Mouse (Mus musculus): ENCODE measurements around the gene Ctsz. TPM values are rescaled to one million over a fixed set of nuclear protein-coding genes. Genes with fewer than 3 reads are reported as not detected.
A peak's percentile ranks its signal among the peaks of the same experiment; 100 is the strongest.

Gene Ctsz
- total and polyA plus RNA-seq, 2 experiments from 2014 or later, result 61.7 to 72.8 TPM

- DNase-seq (ENCODE audit: low spot score) (no peak), ATAC-seq (ENCODE audit: insufficient read depth, low read depth) (no peak)
- no peak overlapping the region for H3K9ac ChIP-seq (replicated peaks; ENCODE audit: low read depth, low read length)
- WGBS, result 59% methylated on average over 7 of the region's 7 CpGs
- H3K4me2 ChIP-seq (ENCODE audit: low read depth, low read length), result no peak overlapping the region
- 0 out of 2 replicates have a peak, but pooled peaks cover 11% of the 10 kb centered on the region for H3K4me1 ChIP-seq (ENCODE audit: control insufficient read depth, insufficient read depth)
- no peaks in the 10 kb centered on the region for H3K27me3 ChIP-seq (ENCODE audit: control insufficient read depth, insufficient read depth, low read length)
- H3K36me3 ChIP-seq (replicated peaks; ENCODE audit: control insufficient read depth, insufficient read depth, low read length), result no peaks in the 10 kb centered on the region
- TF ChIP-seq CTCF (IDR thresholded peaks at IDR 0.05; ENCODE audit: low read depth) (no peak), EP300 (IDR thresholded peaks at IDR 0.05; ENCODE audit: low read depth) (no peak)
- H3K9me3 ChIP-seq (replicated peaks; ENCODE audit: control insufficient read depth, low read length), result no peaks in the 10 kb centered on the region
- no peak overlapping the region for H3K4me3 ChIP-seq (ENCODE audit: low read depth, low read length)
- H3K27ac ChIP-seq (ENCODE audit: low read depth), result no peak overlapping the region
These were observed 7.7 kb upstream of the Ctsz start for GRCm38 (mm10) chr2:174446492-174446891.

DNA sequence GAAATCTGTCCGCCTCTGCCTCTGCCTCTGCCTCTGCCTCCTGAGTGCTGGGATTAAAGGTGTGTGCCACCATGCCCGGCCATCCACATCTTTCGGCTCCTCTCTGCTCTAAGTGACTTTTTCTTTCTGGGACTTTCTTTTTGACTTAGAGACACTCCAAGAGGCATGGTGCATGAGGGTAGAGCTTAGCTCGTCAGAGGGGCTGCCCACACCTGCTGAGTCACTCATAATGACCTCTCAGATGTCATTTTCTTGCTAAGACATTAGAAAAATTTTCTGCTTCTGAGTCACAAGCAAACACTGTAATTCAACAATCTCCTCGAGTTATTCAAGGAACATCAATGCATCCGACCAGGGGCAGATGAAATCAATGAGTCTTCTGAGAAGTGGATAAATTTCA, 6.2 kb upstream of the Ctsz start:
- no peak for DNase-seq (ENCODE audit: low spot score)
- Histone ChIP-seq H3K9ac (replicated peaks; ENCODE audit: low read depth, low read length) (no peak overlapping the region), H3K27me3 (ENCODE audit: control insufficient read depth, insufficient read depth, low read length) (no peaks in the 10 kb centered on the region), H3K4me2 (ENCODE audit: low read depth, low read length) (no peak overlapping the region), H3K4me1 (ENCODE audit: control insufficient read depth, insufficient read depth) (0 out of 2 replicates have a peak, but pooled peaks cover 11% of the 10 kb centered on the region), H3K4me3 (ENCODE audit: low read depth, low read length) (no peak overlapping the region), H3K36me3 (replicated peaks; ENCODE audit: control insufficient read depth, insufficient read depth, low read length) (no peaks in the 10 kb centered on the region), H3K27ac (ENCODE audit: low read depth) (no peak overlapping the region), H3K9me3 (replicated peaks; ENCODE audit: control insufficient read depth, low read length) (no peaks in the 10 kb centered on the region)
- WGBS, result 82% methylated on average over 6 of the region's 6 CpGs
- no peak for TF ChIP-seq EP300 (IDR thresholded peaks at IDR 0.05; ENCODE audit: low read depth)
- TF ChIP-seq CTCF (IDR thresholded peaks at IDR 0.05; ENCODE audit: low read depth), result no peak
- no peak for ATAC-seq (ENCODE audit: insufficient read depth, low read depth)

DNA sequence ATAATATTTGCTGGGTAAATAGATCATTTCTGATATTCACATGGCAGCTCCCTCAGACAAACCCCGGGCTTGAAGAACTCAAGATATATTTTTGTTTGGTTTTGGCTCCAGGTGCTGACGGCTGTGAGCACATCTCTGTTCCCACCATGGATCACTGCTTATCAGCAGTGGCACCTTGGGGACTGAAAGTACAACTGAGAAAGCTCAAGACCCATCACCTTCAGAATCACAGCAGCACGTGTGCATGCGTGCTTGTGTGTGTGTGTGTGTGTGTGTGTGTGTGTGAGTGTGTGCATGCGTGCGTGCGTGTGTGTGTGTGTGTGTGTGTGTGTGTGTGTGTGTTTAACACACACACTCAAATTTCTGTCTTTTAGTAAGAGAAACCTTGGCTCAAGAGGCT, 5.5 kb upstream of the Ctsz start:
- no peak overlapping the region for H3K9ac ChIP-seq (replicated peaks; ENCODE audit: low read depth, low read length)
- H3K4me2 ChIP-seq (ENCODE audit: low read depth, low read length), result no peak overlapping the region
- no peak overlapping the region for H3K27ac ChIP-seq (ENCODE audit: low read depth)
- no peak overlapping the region for H3K4me3 ChIP-seq (ENCODE audit: low read depth, low read length)
- H3K27me3 ChIP-seq (ENCODE audit: control insufficient read depth, insufficient read depth, low read length), result no peaks in the 10 kb centered on the region
- H3K9me3 ChIP-seq (replicated peaks; ENCODE audit: control insufficient read depth, low read length), result no peaks in the 10 kb centered on the region
- DNase-seq (ENCODE audit: low spot score), result no peak
- 0 out of 2 replicates have a peak, but pooled peaks cover 11% of the 10 kb centered on the region for H3K4me1 ChIP-seq (ENCODE audit: control insufficient read depth, insufficient read depth)
- H3K36me3 ChIP-seq (replicated peaks; ENCODE audit: control insufficient read depth, insufficient read depth, low read length), result no peaks in the 10 kb centered on the region
- TF ChIP-seq CTCF (IDR thresholded peaks at IDR 0.05; ENCODE audit: low read depth) (no peak), EP300 (IDR thresholded peaks at IDR 0.05; ENCODE audit: low read depth) (no peak)
- ATAC-seq (ENCODE audit: insufficient read depth, low read depth), result no peak
- 67% methylated on average over 7 of the region's 7 CpGs for WGBS

GRCm38 (mm10) chr2:174443046-174443445, 4.2 kb upstream of the Ctsz start:
- DNase-seq (ENCODE audit: low spot score) (no peak), ATAC-seq (ENCODE audit: insufficient read depth, low read depth) (peak; percentile 22; the same call in 1 of the 2 replicates)
- TF ChIP-seq CTCF (IDR thresholded peaks at IDR 0.05; ENCODE audit: low read depth), result no peak
- TF ChIP-seq EP300 (IDR thresholded peaks at IDR 0.05; ENCODE audit: low read depth), result no peak
- Histone ChIP-seq H3K9ac (replicated peaks; ENCODE audit: low read depth, low read length) (no peak overlapping the region), H3K27me3 (ENCODE audit: control insufficient read depth, insufficient read depth, low read length) (no peaks in the 10 kb centered on the region), H3K27ac (ENCODE audit: low read depth) (peak overlapping the region; percentile 27; the same call in 1 of the 2 replicates), H3K4me3 (ENCODE audit: low read depth, low read length) (no peak overlapping the region), H3K4me2 (ENCODE audit: low read depth, low read length) (no peak overlapping the region), H3K36me3 (replicated peaks; ENCODE audit: control insufficient read depth, insufficient read depth, low read length) (no peaks in the 10 kb centered on the region), H3K9me3 (replicated peaks; ENCODE audit: control insufficient read depth, low read length) (no peaks in the 10 kb centered on the region), H3K4me1 (ENCODE audit: control insufficient read depth, insufficient read depth) (peaks cover 20% of the 10 kb centered on the region)
- 26% methylated on average over 2 of the region's 2 CpGs for WGBS

GRCm38 (mm10) chr2:174442460-174442859, 3.6 kb upstream of the Ctsz start:
- Histone ChIP-seq H3K9me3 (replicated peaks; ENCODE audit: control insufficient read depth, low read length) (no peaks in the 10 kb centered on the region), H3K36me3 (replicated peaks; ENCODE audit: control insufficient read depth, insufficient read depth, low read length) (no peaks in the 10 kb centered on the region), H3K27ac (ENCODE audit: low read depth) (peak overlapping the region; percentile 52; the same call in 1 of the 2 replicates), H3K9ac (replicated peaks; ENCODE audit: low read depth, low read length) (no peak overlapping the region), H3K4me2 (ENCODE audit: low read depth, low read length) (no peak overlapping the region), H3K4me3 (ENCODE audit: low read depth, low read length) (no peak overlapping the region), H3K27me3 (ENCODE audit: control insufficient read depth, insufficient read depth, low read length) (no peaks in the 10 kb centered on the region), H3K4me1 (ENCODE audit: control insufficient read depth, insufficient read depth) (peaks cover 25% of the 10 kb centered on the region)
- WGBS, result 50% methylated on average over 9 of the region's 9 CpGs
- no peak for DNase-seq (ENCODE audit: low spot score)
- peak; percentile 34 for ATAC-seq (ENCODE audit: insufficient read depth, low read depth)
- TF ChIP-seq EP300 (IDR thresholded peaks at IDR 0.05; ENCODE audit: low read depth) (no peak), CTCF (IDR thresholded peaks at IDR 0.05; ENCODE audit: low read depth) (no peak)

DNA sequence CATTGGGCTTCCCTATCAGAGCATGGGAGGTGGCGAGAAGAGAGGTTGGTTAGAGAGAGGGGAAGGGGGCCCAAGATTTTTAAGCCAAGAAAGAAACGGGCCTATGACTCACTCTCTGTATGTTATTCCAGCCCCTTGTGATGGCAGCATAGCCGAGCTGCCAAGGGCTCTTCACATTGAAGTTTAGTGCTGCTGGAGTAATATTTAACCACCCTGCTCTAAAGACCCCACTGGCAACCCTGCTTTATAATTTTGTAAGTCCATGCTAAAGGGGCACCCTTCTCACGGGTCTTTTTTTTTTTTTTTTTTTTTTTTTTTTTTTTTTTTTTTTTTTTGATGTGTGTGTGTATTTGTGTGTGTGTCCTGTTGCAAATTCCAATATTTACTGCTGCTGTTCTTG, 3.1 kb upstream of the Ctsz start:
- ATAC-seq (ENCODE audit: insufficient read depth, low read depth) (no peak), DNase-seq (ENCODE audit: low spot score) (no peak)
- TF ChIP-seq CTCF (IDR thresholded peaks at IDR 0.05; ENCODE audit: low read depth) (no peak), EP300 (IDR thresholded peaks at IDR 0.05; ENCODE audit: low read depth) (no peak)
- Histone ChIP-seq H3K9ac (replicated peaks; ENCODE audit: low read depth, low read length) (no peak overlapping the region), H3K4me1 (ENCODE audit: control insufficient read depth, insufficient read depth) (peaks cover 25% of the 10 kb centered on the region), H3K36me3 (replicated peaks; ENCODE audit: control insufficient read depth, insufficient read depth, low read length) (no peaks in the 10 kb centered on the region), H3K27me3 (ENCODE audit: control insufficient read depth, insufficient read depth, low read length) (no peaks in the 10 kb centered on the region), H3K9me3 (replicated peaks; ENCODE audit: control insufficient read depth, low read length) (no peaks in the 10 kb centered on the region), H3K4me2 (ENCODE audit: low read depth, low read length) (no peak overlapping the region), H3K4me3 (ENCODE audit: low read depth, low read length) (no peak overlapping the region), H3K27ac (ENCODE audit: low read depth) (no peak overlapping the region)
- 69% methylated on average over 4 of the region's 4 CpGs for WGBS

All from heart, postnatal 0 days (tissue).